Mouse (Mus musculus) heart, embryonic 11.5 days (tissue): ENCODE measurements around the gene Prf1. TPM values are rescaled to one million over a fixed set of nuclear protein-coding genes. Genes with fewer than 3 reads are reported as not detected.

ENCODE experiments used
- ATAC-seq: fragments of 200-750 bp; cut with Nextera tagmentation; replicated peaks from 2 replicates; pipeline ENCODE4 v1.8.0; 2017; ENCODE audit warnings: moderate library complexity; ENCODE audit not compliant: insufficient number of reproducible peaks, low FRiP score, low TSS enrichment
- H3K27ac ChIP-seq: fragments of 300-500 bp; sonication (generic); 2 replicates; pipeline ENCODE4 v1.5.1; 2014; ENCODE audit warnings: mild to moderate bottlenecking, low read depth, low read length
- H3K27me3 ChIP-seq: fragments of 300-500 bp; sonication (generic); 2 replicates; pipeline ENCODE4 v1.6.1; 2014; ENCODE audit warnings: mild to moderate bottlenecking, low read length, mixed read lengths; ENCODE audit not compliant: control insufficient read depth, insufficient read depth
- H3K36me3 ChIP-seq: fragments of 300-500 bp; sonication (generic); 2 replicates; pipeline ENCODE4 v1.6.1; 2014; ENCODE audit warnings: mild to moderate bottlenecking, low read length, moderate library complexity, mixed read lengths; ENCODE audit not compliant: control insufficient read depth, insufficient read depth
- H3K4me1 ChIP-seq: fragments of 300-500 bp; sonication (generic); 2 replicates; pipeline ENCODE4 v1.6.1; 2014; ENCODE audit warnings: low read length; ENCODE audit not compliant: control insufficient read depth, insufficient read depth
- H3K4me2 ChIP-seq: fragments of 300-500 bp; sonication (generic); 2 replicates; pipeline ENCODE4 v1.6.1; 2014; ENCODE audit warnings: mild to moderate bottlenecking, moderate library complexity
- H3K4me3 ChIP-seq: fragments of 300-500 bp; sonication (generic); 2 replicates; pipeline ENCODE4 v1.5.1; 2014; ENCODE audit warnings: low read depth, low read length
- H3K9ac ChIP-seq: fragments of 300-500 bp; sonication (generic); 2 replicates; pipeline ENCODE4 v1.6.1; 2014; ENCODE audit warnings: mild to moderate bottlenecking, low read depth, low read length, moderate library complexity
- H3K9me3 ChIP-seq: fragments of 300-500 bp; sonication (generic); replicated peaks from 2 replicates; pipeline ENCODE4 v1.6.1; 2016; ENCODE audit warnings: low read length; ENCODE audit not compliant: control insufficient read depth
- WGBS: fragments of 180-500 bp; shearing (Covaris S2); extraction: QIAGEN DNeasy Blood & Tissue Kit; methylation state at CpG from one replicate; pipeline ENCODE4 v1.1.7; 2014; ENCODE audit not compliant: insufficient replicate concordance; 5-methylcytosine and 5-hydroxymethylcytosine counted together
- polyA plus RNA-seq: library from polyadenylated mRNA; unstranded; fragments of >200 nt; fragmentation: Nextera tagmentation; extraction: Ambion mirVana; gene quantifications from 2 replicates; pipeline ENCODE4 v1.2.1, GENCODE M21; 2014

Gene Prf1
- polyA plus RNA-seq, 1 experiment from 2014 or later, result 0.10 TPM

DNA sequence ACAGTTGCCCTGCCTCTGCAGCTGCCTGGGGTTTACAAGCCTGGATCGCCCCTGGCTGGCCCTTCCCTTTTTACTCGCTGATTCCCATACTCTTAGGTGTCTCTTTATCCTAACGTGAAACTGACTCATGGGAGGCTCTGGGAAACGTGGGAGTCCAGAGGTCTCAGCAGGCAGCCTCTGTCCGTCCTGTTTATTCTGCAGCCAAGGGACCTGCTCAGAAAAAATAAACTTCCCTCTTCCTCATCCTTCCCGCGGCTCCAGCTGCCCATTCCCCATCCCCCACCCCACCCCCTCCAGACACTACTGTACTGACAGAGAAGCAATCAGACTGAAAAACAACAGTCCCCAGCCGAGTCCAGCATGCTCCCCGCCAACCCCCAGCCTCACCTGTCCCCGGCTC is 48.7 kb downstream of the Prf1 start:
- WGBS, result 9% methylated on average over 10 of the region's 10 CpGs
- peaks cover 25% of the 10 kb centered on the region for H3K4me1 ChIP-seq
- no peak overlapping the region for H3K9ac ChIP-seq
- no peak overlapping the region for H3K27ac ChIP-seq
- no peak overlapping the region for H3K4me3 ChIP-seq
- H3K9me3 ChIP-seq, result no peaks in the 10 kb centered on the region; the same call in 1 of the 2 replicates
- peaks cover 29% of the 10 kb centered on the region for H3K27me3 ChIP-seq
- H3K4me2 ChIP-seq, result no peak overlapping the region
- no peak for ATAC-seq
- H3K36me3 ChIP-seq, result peaks cover 32% of the 10 kb centered on the region

DNA sequence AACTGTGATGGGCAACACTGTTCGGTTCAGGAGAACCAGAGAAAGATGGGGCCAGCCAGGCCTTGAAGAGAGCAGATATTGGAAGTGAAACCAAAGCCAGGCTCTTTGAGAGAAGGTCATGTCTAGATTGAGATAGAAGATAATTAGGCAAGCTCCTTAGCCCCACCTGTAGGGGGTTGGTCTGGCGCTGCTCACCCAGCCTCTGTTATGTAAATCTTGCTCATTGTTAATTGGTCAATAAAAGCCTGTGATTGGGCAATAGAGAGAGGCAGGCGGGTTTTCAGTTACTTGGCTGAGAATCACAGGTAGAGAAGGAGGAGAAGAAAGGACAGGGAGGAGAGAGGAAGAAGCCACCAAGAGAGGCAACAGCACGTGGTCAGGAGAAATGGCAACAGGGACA is 53.6 kb downstream of the Prf1 start:
- WGBS, result 81% methylated on average over 4 of the region's 4 CpGs
- H3K9me3 ChIP-seq, result no peaks in the 10 kb centered on the region; the same call in 1 of the 2 replicates
- H3K4me2 ChIP-seq, result no peak overlapping the region
- peaks cover 10% of the 10 kb centered on the region for H3K4me1 ChIP-seq
- H3K4me3 ChIP-seq, result no peak overlapping the region
- H3K9ac ChIP-seq, result no peak overlapping the region
- no peak overlapping the region for H3K27ac ChIP-seq
- no peak for ATAC-seq
- peaks cover 14% of the 10 kb centered on the region for H3K27me3 ChIP-seq
- peaks cover 33% of the 10 kb centered on the region for H3K36me3 ChIP-seq

Other genes starting within 250 kb of the Prf1 start
- gene Pcbd1, start 208.5 kb upstream of the Prf1 start, polyA plus RNA-seq, result 66.4 and 71.2 TPM in 2 replicates
- gene Sgpl1, start 150.1 kb upstream of the Prf1 start, polyA plus RNA-seq, result 32.6 and 41.8 TPM in 2 replicates
- not detected in 2 replicates for gene Tbata, start 125.9 kb upstream of the Prf1 start, polyA plus RNA-seq
- gene Adamts14, start 24.4 kb upstream of the Prf1 start, polyA plus RNA-seq, result 0.59 and 0.64 TPM in 2 replicates
- gene Pald1, start 85.7 kb downstream of the Prf1 start, polyA plus RNA-seq, result 17.5 and 22.5 TPM in 2 replicates
- gene Nodal, start 120.1 kb downstream of the Prf1 start, polyA plus RNA-seq, result not detected in 2 replicates
- 21.2 and 28.6 TPM in 2 replicates for gene Eif4ebp2, start 154.8 kb downstream of the Prf1 start, polyA plus RNA-seq
- 12.1 and 14.8 TPM in 2 replicates for gene Lrrc20, start 178.0 kb downstream of the Prf1 start, polyA plus RNA-seq